Mouse (Mus musculus) v-Abl transformed pro-B cells (cell line): ENCODE measurements at regions not wholly inside any gene's neighbourhood (a gene's known extent, or its start where the extent isn't known, plus 50 kb on each side); places are given as distances from the start of the nearest gene placed in this dataset.

Experiments used
- in situ Hi-C, 2 experiments: fragments of 400-800 bp; cut with MboI; formaldehyde crosslinking; loops; one replicate each; pipeline ENCODE4 v1.15.1; 2025; ENCODE audit not compliant: unreplicated experiment in 2 of 2

DNA sequence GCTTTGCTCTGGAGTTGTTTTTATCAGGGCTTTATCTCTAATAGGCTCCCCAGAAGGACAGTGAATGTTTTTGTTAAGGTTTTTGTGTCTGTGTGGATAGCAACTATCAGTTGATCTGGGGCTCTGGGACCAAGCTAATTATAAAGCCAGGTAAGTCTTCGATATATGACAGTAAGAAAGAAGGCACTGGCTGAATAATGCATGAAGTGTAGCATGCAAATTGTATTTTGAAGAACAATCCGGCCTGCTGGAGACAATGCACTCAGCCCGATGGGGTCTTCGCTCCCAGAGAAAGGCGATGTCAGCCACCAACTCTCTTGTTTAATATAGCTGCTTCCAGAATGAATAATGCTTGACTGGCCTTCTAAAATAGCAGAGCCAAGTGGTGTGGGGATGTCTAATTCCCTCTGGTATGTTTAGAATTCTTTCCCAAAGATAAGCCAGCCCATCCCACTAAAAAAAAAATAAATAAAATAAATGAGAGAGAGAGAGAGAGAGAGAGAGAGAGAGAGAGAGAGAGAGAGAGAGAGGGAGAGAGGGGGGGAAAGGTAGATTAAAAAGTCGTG lies 68.6 kb downstream of the Dad1 start:
- in situ Hi-C loops: no loop called here

DNA sequence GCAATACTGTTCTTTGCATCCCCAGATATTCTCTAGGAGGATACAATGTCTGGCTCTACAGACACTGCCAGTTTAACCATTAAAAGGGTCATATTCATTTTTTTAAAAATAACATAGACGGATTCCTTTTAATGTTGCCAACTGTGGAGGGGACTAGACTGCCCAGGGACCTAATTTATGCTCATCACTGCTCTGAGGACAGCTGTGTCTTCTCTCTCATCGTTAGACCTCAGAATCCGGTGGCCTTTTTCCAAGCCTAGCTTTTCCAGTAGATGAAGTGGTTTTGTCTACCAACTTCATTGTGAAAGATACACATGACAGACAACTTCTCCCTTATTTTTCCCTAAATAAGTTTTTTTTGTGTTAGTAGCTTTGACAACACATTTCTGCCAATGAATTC lies 70.0 kb downstream of the Dad1 start:
- in situ Hi-C loops: no loop called here

DNA sequence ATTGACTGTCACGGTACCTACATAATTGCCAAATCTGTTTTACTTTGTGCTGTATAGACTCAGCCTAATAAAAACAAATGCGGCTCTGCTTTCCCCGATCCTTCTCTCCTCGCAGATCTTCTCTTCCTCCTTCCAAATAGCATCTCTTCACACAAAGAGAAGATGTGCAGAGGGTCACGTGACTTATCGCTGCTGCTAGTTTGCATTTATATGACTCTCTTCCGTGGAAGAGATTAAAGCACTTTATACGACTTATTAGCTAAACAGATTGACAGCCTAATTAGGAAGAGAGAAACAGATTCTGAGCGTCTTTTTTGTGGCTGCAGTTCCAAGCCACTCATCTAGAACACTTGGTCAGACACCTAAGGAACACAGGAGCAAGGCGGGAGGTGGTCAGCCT lies 71.1 kb downstream of the Dad1 start:
- in situ Hi-C loops: no loop called here

DNA sequence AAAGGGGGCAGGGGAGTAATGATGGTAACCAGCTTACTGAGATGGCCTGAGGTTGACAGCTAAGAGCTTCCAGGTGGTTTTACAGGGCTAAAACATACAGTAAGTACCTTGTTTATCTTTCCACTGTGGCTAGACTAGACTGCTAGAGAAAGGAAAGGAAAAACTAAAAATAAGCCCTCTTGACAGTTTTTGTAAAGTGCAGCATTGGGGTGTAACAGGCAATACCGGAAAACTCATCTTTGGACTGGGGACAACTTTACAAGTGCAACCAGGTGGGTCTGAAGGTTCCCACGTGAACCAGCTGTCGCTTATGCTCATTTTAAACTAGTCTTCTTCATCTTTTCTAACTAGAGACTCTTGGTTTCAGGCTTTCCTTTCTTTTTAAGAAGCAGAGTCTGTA lies 72.6 kb downstream of the Dad1 start:
- in situ Hi-C loops: no loop called here

DNA sequence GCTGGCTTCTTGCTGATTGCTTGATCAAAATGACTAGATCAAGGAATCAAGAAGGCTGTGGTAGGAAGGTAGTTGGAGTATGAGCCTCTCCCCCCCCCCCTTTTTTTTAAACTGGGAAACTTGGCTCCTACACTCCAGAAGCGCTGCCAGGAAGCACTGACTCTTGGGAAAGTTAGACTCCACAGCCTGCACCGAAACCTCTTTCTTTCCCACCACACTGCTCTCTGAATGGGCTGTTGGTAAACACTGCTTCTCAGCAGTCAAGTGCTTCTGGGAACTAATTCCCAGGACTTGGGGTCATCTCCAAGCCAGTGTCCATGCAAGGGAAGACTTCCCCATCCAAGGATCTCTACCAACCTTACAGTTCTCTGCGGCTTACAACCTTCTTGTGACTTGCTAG lies 73.2 kb downstream of the Dad1 start:
- in situ Hi-C loops: no loop called here

DNA sequence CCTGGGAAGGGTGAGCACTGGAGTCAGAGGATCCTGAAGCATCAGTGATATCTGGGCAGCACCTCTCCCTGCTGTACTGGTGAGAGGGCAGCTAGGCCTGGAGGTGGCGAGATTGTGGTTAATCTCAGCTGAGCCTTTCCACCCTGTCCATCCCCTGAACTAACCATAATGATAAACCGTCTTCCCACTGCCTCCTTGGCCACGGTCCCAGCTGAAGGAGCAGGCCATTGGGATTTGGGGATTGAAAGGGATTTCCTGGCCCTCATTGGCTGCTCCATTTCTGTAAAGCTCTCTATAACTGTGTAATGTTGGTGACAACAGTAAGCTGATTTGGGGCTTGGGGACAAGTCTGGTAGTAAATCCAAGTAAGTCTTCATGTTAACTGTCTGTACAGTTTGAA lies 73.6 kb downstream of the Dad1 start:
- in situ Hi-C loops: no loop called here

DNA sequence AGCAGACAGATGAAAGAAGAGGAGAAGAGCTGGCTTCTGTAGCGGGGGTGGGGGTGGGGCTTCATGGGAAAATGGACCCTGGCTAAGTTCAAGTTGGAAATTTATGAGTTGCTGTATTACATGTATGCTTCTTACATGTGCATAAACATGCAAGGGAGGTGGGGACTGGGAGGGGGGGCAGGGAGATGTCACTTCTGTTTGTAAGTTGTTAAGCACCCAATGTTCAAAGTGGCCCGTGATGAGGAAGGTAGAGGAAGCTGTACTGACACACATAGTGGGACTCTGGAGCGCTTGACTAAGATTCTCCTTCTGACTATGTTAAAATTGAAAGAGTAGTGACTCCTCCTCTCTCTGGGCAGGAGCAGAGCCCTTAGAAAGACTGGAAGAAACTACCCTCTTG lies 75.0 kb downstream of the Dad1 start:
- in situ Hi-C loops: no loop called here

DNA sequence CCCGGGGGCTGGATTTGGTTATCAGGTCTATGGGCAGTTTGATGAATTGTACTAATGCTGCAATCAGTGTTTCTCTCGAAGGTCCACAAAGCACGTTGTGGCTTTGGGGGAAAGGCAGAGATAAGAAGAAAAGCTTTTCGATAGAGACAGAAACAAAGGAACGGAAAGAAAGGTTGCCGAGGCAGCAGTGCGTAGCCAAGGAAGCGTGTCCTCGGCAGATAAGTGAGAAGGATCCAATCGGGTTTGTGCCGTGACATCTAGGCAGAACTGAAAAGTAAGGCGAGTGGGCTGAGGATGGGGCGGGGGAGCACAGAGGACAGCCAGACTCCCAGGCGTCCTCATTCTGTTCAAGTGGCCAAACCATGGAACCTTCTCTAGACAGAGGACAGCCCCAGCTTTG lies 77.4 kb downstream of the Dad1 start:
- in situ Hi-C loops: no loop called here

DNA sequence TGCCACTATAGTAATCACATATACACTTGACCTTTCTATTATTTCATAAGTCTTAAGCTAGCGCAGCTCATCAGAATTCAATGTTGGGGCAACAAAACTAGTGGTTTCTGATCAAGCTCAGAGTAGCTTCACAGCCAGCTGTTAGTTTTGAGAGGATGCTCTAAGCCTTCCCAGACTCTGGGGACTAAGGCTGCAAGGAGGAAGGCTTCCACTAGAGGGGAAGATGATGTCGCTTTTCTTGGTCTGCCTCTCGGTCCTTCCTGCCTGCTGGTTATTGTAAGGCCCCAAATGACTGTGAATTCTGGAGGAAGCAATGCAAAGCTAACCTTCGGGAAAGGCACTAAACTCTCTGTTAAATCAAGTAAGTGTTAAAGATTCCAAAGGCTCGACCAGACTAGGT lies 78.4 kb downstream of the Dad1 start:
- in situ Hi-C loops: no loop called here

DNA sequence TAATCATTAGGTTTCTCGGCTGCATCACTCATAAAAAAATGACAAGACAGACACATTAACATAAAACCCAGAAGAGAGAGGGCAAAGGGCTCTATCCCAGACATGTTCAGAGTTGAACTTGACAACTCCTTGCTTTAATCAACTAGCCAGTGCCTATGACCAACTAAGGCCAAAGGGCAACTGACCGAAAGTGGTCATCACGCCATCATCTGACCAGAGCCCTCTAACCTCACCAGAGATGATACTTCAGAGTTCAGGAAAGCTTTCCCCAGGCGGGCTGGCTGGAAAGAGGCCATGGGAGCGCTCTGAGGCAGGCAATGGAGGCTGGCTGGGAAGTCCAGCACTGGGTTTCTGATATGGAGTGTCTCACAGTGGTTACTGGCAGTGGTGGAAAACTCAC lies 80.6 kb downstream of the Dad1 start:
- in situ Hi-C loops: no loop called here

DNA sequence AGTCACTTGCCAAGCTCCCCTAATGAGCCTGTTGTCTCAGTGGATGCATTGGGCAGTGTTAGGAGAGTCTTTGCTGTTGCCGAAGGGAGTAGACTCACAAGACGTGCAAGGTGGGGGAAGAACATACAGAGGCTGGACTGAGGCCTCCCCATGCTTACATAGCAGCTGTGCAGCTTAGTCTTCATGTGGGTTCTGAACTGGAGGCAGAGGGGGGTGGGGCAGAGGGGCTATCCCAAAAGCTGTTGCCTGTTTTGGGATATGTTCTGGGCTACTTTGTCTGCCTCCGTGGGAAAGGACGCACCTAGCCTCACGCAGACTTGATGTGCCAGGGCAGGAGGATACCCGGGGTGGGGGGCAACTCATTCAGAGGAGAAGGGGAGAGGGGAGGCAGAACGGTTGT lies 84.7 kb downstream of the Dad1 start:
- in situ Hi-C loops: no loop called here

DNA sequence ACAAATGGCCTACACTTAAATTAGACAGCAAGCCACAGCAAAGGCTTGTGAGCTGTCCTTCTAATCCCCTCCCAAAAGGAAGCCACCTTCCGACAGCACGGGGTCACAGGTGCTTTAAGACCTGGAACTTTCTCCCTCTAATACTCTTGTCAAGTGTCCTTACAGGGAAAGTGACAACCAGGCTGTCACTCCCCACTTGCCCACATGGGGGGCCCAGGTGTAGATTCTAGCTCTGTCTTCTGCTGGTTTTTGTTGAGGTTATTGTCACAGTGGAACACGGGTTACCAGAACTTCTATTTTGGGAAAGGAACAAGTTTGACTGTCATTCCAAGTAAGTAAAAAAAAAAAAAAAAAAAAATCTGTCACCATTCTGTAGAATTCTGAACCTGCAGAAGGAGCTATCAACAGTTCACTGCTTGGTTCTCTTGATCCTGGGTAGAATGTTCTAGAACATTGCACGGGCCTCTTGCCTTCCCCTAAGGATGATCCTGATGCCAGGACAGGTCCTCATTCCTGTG lies 85.4 kb downstream of the Dad1 start:
- in situ Hi-C loops: no loop called here

DNA sequence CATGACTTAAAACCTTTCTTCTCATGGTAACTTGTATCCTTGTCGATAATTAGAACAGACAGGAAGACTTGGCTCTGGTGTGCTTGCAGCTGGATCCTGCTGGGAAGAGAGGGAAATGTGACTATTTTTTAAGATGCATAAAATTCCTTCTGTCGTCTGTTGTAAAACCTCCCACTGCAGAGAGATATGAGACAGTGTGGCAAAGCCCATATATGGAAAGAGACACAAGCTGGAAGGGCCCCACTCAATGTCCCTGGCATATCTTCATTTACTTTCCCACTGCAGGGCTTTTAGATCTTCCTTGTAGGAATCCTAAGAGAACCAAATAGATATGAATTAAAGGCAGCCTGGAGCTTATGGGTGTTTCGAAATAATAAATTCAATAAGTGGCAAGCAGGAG lies 87.8 kb downstream of the Dad1 start:
- in situ Hi-C loops: no loop called here

DNA sequence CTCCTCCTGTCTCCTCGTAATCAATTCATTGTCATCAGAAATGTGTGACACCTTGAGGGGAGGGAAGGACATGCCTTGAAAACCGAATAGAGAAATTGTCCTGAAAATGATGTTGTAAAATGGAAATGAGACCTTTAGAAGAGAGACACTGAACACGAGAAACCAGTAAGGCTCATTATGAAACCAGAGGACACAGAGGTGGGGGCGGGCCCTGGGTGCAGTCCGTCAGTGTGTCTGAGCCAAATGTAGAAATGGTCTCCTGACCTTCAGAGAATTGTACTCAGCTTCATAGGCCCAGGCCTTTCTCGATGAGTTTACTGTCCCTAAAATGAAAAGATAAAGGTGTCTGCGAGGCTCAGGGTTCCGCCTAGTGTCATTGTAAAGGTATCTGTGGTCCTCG lies 89.0 kb downstream of the Dad1 start:
- in situ Hi-C loops: loop anchor here in 1 of 2 experiments (5.0 kb wide), 1 partner anchor 57 kb away; no protein-coding TSS in a partner anchor

DNA sequence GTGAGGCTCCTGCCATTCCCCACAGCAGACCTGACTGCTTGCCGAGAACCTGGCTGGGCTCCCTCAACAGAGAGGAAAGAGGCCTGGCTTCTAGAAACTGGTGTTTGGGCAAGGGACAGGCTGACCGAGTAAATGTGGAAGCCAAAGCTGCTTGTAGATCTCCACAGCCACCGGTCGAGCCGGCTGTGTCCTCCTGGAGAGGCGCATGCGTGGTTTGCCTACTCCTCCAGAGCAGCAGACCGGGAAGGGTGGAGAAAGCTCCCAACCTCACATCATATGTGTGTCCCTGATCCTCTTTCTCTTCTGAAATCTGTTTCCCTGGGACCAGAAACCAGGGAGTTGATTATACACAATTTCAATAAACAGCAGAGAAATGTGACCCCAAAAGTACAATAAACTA lies 92.0 kb downstream of the Dad1 start:
- in situ Hi-C loops: loop anchor here in 1 of 2 experiments (5.0 kb wide), 1 partner anchor 60 kb away; no protein-coding TSS in a partner anchor

DNA sequence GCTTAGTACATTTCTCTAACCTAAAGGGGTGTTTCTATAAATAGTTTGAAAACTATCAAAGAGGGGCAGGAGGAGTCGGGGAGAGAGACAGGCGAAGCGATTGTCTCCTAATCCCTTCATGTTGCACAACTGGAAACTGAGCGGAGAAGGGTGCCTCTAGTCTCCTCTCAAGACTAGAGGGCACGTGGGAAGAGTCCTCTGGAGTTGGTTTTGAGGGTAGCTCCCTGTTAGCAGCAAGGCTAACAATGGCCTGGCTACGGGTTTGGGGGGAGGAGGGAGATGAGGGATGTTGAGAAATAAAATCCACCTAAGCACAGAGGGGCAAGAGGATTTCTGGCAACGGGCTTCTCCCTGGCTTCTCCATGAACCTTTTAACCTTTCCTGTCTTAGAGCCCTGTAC lies 92.7 kb downstream of the Dad1 start:
- in situ Hi-C loops: loop anchor here in 1 of 2 experiments (5.0 kb wide), 1 partner anchor 61 kb away; no protein-coding TSS in a partner anchor

DNA sequence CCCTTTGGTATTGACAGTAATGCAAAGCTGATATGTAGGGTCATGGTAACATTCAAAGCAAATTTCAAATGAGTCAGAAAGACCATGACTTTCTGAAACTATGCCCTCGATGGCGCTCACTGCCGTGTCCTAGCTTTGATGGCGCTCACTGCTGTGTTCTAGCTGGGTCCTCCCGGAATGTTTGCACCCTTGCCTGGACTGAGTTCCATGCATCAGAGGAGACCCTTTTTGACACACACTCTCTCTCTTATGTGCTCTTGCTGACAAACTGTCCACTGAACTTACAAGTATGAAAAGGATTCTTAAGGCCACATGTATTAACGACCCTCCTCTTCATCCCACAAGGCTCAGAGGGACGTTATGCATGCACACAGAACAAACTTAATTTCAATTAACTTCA lies 94.1 kb downstream of the Dad1 start:
- in situ Hi-C loops: loop anchor here (5.0 to 10.0 kb wide), 2 partner anchors 62 to 355 kb away; no protein-coding TSS in a partner anchor

DNA sequence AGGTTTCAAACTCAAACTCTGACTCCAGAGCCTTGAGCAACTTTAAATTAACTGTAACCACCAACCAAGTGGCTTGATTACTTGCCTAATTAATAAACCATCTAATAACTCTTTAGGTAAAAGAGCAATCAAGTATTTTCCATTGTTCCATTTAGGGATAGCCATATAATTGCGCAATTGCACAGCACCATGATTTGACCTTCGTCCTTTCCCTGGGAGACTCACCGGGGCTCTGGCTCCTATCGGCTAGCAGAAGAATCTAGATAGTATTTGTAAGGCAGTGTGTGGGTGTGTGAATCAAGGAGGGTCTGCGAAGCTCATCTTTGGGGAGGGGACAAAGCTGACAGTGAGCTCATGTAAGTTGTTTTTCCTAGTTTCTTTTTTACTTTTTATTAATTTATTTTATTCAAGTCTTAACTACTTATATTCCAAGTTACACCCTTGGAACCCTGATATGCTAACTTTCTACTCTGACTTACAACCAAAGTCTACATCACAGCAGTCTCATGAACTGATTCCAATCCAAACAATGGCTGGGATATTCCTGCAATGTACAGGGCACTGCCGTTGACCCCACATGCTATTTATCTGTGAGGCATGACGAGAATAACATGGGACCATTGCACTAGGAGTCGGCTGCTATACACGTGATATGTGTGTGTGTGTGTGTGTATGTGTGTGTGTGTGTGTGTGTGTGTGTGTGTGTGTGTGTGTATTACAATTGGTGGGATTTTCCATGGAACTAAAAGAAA lies 95.5 kb downstream of the Dad1 start:
- in situ Hi-C loops: loop anchor here (10.0 kb wide), 1 partner anchor 354 kb away; no protein-coding TSS in a partner anchor

DNA sequence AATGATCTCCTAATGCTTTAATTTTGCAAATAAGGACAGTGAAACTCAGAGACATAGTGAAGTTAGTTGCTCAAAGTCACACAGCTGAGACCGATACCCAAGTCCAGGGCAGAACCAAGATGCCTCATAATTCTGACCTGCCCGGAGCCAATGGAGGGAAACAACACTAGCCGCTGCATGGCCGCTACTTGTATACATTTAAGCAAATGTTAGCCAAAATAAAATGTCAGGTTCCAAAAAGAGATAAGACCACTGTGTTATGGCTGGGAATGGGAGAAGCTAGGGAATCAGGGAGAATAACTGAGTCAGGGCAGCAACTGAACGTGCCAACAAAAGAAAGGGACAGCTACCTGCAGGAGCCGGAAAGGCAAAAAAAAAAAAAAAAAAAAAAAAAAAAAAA lies 97.4 kb downstream of the Dad1 start:
- in situ Hi-C loops: loop anchor here (10.0 kb wide), 1 partner anchor 352 kb away; no protein-coding TSS in a partner anchor

DNA sequence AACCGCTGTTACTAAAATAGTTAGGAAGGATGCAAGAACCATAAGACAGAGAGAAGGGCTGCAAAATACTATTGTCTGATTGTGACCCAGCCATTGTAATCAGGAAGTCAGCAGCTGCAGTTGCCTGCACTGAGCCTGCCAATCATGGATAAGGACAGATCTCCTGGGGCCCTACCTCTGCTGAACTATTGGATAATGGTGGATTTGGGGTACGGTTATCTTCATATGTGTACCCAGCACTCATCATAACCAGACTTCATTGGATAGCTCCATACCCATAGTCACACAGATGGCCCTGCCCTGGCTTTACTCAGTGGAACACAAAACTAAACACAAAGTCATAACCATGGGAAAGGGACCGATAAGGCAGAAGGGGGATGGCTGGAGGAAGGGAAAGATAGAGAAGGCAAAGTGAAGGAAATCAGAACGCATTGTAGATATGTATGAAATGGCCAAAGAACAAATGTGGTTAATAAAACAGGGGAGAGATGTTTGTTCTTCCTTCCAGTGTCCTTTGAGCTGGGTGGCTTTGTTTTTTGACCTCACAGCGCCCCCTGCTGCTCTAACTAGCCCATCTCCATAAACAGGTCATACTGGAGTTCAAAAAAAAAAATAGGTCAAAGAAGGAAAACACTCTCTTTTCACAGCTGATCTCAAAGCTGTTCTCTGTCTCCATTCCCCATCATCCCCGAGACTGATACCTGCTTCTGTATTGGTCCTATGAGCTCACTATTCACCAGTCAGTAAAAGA lies 101.2 kb downstream of the Dad1 start:
- in situ Hi-C loops: loop anchor here (5.0 to 10.0 kb wide), 3 partner anchors 45 to 348 kb away; no protein-coding TSS in a partner anchor

DNA sequence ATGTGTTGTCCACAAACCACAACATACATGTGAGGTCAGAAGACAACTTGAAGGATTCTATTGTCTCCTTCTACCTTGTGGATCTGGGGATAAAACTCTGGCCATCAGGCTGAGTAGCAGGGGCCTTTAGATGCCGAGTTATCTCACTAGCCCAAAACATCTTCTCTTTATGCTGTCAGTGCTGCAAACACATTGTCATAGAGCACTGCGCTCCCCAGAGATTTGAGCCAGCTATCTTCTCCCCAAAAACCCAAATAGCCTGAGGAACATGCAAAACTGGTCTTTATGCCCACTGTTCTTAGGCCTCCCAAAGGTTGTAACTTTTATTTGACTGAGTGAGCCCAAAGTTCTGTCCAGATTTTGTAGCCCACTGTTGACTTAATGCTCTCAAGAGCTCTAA lies 102.0 kb downstream of the Dad1 start:
- in situ Hi-C loops: loop anchor here (5.0 to 10.0 kb wide), 3 partner anchors 45 to 347 kb away; no protein-coding TSS in a partner anchor
